Mouse (Mus musculus) natural killer cell, adult 2 months (primary cell): ENCODE measurements at regions not wholly inside any gene's neighbourhood (a gene's known extent, or its start where the extent isn't known, plus 50 kb on each side); places are given as distances from the start of the nearest gene placed in this dataset.
A peak's percentile ranks its signal among the peaks of the same experiment; 100 is the strongest.

Experiments
- DNase-seq, 2 experiments: peaks; one replicate each; pipeline ENCODE4 v3.0.0; 2022; ENCODE audit warnings: low spot score in 2 of 2

GRCm38 (mm10) chr14:72783248-72783647 is 73.4 kb upstream of the Fndc3a start:
- no peak for DNase-seq

DNA sequence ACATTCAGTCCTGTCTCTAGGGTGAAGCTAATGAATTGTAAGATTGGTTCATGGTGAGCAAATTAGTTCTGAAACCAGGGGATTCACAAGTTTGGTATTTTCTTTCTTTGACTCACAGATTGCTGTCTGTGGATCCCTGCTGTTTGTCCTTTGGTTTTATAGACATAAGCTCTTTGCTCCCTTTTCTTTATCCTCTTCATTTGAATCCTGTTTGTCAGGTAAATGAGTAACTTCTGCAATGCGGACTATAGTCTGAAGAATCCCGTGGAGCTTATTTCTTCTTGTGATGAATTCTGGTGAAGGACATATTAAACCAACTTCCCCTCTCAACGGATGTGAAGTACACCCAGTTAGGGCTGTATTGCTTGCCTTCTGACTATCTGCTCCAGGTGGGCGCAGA is 69.6 kb upstream of the Fndc3a start:
- DNase-seq, result no peak

GRCm38 (mm10) chr14:72778756-72779155 is 69.0 kb upstream of the Fndc3a start:
- DNase-seq, result no peak

GRCm38 (mm10) chr14:72777927-72778560 is 68.2 kb upstream of the Fndc3a start:
- DNase-seq, result peak; percentile 46 to 65

DNA sequence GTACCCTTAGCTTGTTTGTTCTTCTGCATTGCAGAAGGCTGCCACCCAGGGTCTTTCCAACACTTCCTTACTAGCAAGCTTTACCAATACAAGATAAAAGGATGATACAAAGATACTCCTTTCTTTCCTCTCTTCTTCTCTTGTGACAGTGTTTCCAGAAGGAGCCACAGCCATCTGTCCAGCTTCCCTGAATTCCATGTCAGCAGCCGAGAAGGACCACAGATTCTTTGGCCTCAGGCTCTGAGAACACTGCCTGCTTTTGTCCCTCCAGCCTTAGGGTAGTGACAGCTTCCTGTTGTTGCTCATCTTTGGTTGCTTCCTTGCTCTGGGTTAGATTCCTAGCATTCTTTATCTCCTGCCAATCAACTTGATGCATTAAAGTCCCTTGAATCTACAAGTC is 60.4 kb upstream of the Fndc3a start:
- no peak for DNase-seq

GRCm38 (mm10) chr14:72760123-72760522 is 50.3 kb upstream of the Fndc3a start:
- no peak for DNase-seq
